Mouse (Mus musculus): ENCODE results near the gene Coro6. TPM values are rescaled to one million over a fixed set of nuclear protein-coding genes. Genes with fewer than 3 reads are reported as not detected.

Coro6 gene
- polyA plus RNA-seq, 1 experiment: 0.33 TPM

DNA sequence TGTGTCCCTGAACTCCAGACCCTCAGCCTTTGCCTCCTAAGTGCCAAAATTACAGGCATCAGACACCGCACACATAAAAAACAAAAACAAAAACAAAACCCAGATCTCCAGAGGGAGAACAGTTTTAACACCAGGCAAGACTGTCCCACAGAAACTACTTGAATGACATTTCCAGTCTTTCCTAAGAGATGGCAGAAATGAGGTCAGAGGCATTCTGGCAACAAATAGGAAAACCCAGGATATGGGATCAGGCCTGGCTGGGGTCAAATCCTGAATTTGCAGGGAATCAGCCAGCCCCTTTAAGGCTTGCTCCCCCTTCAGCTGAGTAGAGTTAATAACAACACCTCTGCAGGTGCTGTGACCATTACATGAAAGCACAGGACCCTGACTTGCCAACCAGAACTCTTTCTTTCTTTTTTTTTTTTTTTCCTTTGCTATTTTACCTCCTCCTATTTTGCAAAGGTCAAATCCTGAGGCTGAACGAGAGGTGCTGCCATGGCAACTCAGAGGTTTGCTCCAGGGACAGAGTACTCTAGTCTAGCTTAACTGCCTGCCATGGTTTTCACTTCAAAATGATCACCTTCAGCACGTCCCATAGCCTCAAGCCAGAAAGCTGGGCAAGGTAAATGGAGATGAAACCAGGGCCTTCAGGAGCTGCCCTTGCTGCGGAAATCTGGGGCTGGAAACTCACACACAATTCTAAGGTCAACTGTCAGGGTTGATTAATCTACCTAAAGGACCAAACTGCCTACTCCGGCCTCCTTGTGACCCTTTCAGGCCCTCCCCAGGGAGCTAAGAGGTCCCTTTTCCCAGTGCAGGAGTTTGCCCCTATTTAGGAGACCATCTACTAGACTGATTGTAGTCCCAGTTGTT, 54.6 kb downstream of the Coro6 start:
- WGBS: 85% methylated on average over 5 of the region's 5 CpGs

DNA sequence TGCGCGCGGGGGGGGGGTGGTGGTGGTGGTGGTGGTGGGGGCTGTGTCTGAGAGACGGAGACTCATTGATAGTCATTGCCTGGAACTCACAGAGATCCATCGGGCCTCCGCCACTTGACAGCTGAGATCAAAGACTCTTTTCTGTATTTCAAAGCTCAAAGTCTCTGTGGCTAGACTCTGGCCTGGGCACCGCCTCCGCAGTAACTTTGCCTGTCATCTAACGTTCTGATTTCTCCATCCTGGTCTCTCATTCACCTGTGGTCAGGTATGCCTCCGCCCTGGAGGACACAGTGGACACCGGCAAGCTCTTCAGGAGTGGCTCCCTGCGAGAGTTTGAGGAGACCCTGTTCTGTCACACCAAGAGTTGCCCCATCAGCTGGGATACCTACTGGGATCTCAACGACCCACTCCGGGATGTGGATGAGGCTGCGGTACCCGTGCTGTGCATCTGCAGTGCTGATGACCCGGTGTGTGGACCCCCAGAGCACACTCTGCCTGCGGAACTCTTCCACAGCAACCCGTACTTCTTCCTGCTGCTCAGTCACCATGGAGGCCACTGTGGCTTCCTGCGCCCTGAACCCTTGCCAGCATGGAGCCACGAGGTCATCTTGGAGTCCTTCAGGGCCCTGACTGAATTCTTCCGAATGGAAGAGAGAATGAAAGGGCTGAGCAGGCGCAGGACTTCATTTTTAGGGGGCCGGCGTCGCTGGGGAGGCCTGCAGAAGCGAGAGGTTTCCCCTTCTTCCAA, 56.0 kb downstream of the Coro6 start:
- Histone ChIP-seq H3K36me3 (ENCODE audit: control insufficient read depth, insufficient read depth, low read length) (no peaks in the 10 kb centered on the region), H3K4me3 (ENCODE audit: low read depth, low read length) (no peak overlapping the region), H3K4me1 (ENCODE audit: control insufficient read depth, insufficient read depth, insufficient read length, low read length) (peaks cover 27% of the 10 kb centered on the region), H3K27ac (ENCODE audit: insufficient read depth, low read depth, low read length) (peak overlapping the region; percentile 48), H3K27me3 (ENCODE audit: control insufficient read depth, insufficient read depth, low read length) (no peaks in the 10 kb centered on the region; the same call in 1 of the 2 replicates)
- no peak for TF ChIP-seq POLR2A (IDR thresholded peaks at IDR 0.05; ENCODE audit: low read depth, low read length)
- no peak for TF ChIP-seq CTCF (IDR thresholded peaks at IDR 0.05; ENCODE audit: extremely low read depth, insufficient read length, insufficient replicate concordance, low read depth, low read length)
- 68% methylated on average over 27 of the region's 27 CpGs for WGBS

More for the DNA sequence above, 54.6 kb downstream of the Coro6 start:
- Histone ChIP-seq H3K4me1 (ENCODE audit: control insufficient read depth, insufficient read depth, insufficient read length, low read length) (peaks cover 32% of the 10 kb centered on the region), H3K27me3 (ENCODE audit: control insufficient read depth, insufficient read depth, low read length) (no peaks in the 10 kb centered on the region; the same call in 1 of the 2 replicates), H3K27ac (ENCODE audit: insufficient read depth, low read depth, low read length) (no peak overlapping the region), H3K4me3 (ENCODE audit: low read depth, low read length) (no peak overlapping the region), H3K36me3 (ENCODE audit: control insufficient read depth, insufficient read depth, low read length) (no peaks in the 10 kb centered on the region)
- TF ChIP-seq POLR2A (IDR thresholded peaks at IDR 0.05; ENCODE audit: low read depth, low read length) (no peak), CTCF (IDR thresholded peaks at IDR 0.05; ENCODE audit: extremely low read depth, insufficient read length, insufficient replicate concordance, low read depth, low read length) (no peak)

DNA sequence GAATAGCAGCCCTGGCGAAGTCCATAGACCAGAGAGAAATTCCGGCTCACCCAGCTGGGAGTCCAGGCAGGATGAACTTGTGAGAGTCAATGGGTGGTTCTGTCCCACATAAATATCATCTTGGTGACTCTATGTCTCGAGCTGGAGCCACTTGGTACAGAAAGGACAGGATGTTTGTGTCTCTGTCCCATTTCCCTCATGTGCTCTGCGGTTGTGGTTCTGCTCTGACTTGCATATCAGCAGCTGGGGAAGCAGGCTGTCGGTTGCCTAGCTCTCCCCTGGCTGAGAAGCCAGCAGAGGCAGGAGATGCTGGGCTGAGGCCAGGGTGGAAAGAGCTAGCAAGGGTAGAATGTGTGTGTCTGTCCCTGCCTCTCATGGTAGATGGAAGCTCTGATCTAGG, 56.8 kb downstream of the Coro6 start, which contains the start of gene Gm10392:
Gene Gm10392 (minus strand): TSS at position 156 of the 400 bp plus-strand sequence.
- Histone ChIP-seq H3K36me3 (ENCODE audit: control insufficient read depth, insufficient read depth, low read length) (no peaks in the 10 kb centered on the region), H3K27ac (ENCODE audit: insufficient read depth, low read depth, low read length) (peak within 1 kb of the TSS; percentile 48), H3K27me3 (ENCODE audit: control insufficient read depth, insufficient read depth, low read length) (no peaks in the 10 kb centered on the region; the same call in 1 of the 2 replicates), H3K4me1 (ENCODE audit: control insufficient read depth, insufficient read depth, insufficient read length, low read length) (peaks cover 24% of the 10 kb centered on the region), H3K4me3 (ENCODE audit: low read depth, low read length) (no peak within 1 kb of the TSS)
- 67% methylated on average over 5 of the region's 5 CpGs for WGBS
- TF ChIP-seq POLR2A (IDR thresholded peaks at IDR 0.05; ENCODE audit: low read depth, low read length): no peak
- TF ChIP-seq CTCF (IDR thresholded peaks at IDR 0.05; ENCODE audit: extremely low read depth, insufficient read length, insufficient replicate concordance, low read depth, low read length): no peak

Other genes with a start within 250 kb of the Coro6 start
- gene Ssh2, start 246.1 kb upstream of the Coro6 start, polyA plus RNA-seq (2012; rRNA removed): 3.1 and 5.3 TPM in 2 replicates
- 9.2 and 12.0 TPM in 2 replicates for gene Ankrd13b, start 27.3 kb downstream of the Coro6 start, polyA plus RNA-seq (2012; rRNA removed)
- 50.0 and 119 TPM in 2 replicates for gene Git1, start 31.2 kb downstream of the Coro6 start, polyA plus RNA-seq (2012; rRNA removed)
- gene Abhd15, start 52.7 kb downstream of the Coro6 start, polyA plus RNA-seq (2012; rRNA removed): 2.7 and 3.7 TPM in 2 replicates
- gene Trp53i13, start 53.6 kb downstream of the Coro6 start, polyA plus RNA-seq (2012; rRNA removed): 15.2 and 46.8 TPM in 2 replicates
- gene Gm10392, start 56.8 kb downstream of the Coro6 start, polyA plus RNA-seq (2012; rRNA removed): not detected in 2 replicates
- 0.80 and 1.7 TPM in 2 replicates for gene Taok1, start 145.4 kb downstream of the Coro6 start, polyA plus RNA-seq (2012; rRNA removed)
- 5.4 and 11.8 TPM in 2 replicates for gene Nufip2, start 223.7 kb downstream of the Coro6 start, polyA plus RNA-seq (2012; rRNA removed)

Data from small intestine, adult 2 months (tissue).